Mouse (Mus musculus) MEL (cell line): ENCODE data around the gene Rnf217. TPM values are rescaled to one million over a fixed set of nuclear protein-coding genes. Genes with fewer than 3 reads are reported as not detected.

Source experiments
- DNase-seq: peaks from one replicate; pipeline ENCODE4 v3.0.0; 2011; ENCODE audit warnings: low read depth, low spot score
- H3K27ac ChIP-seq: 2 replicates; pipeline ENCODE4 v1.5.1; 2012; ENCODE audit warnings: low read depth, mild to moderate bottlenecking, control low read depth, low read length, moderate library complexity; ENCODE audit not compliant: control insufficient read depth
- H3K27me3 ChIP-seq, 2 experiments: fragments of 150-350 bp in 1 of 2; sonication (generic) in 1 of 2; 2 replicates each; pipeline ENCODE4 v1.6.1; 2012; ENCODE audit warnings: low read length in 2 of 2, mild to moderate bottlenecking in 2 of 2, improper control_type of control experiment in 1 of 2, moderate library complexity in 1 of 2; ENCODE audit not compliant: insufficient read depth in 2 of 2, control insufficient read depth in 1 of 2
- H3K36me3 ChIP-seq, 2 experiments: 2 replicates each; pipeline ENCODE4 v1.6.1; 2012 to 2014; ENCODE audit warnings: low read length in 2 of 2, improper control_type of control experiment in 1 of 2, inconsistent platforms in 1 of 2, mild to moderate bottlenecking in 1 of 2; ENCODE audit not compliant: insufficient read depth in 2 of 2, control insufficient read depth in 1 of 2
- H3K4me1 ChIP-seq, 2 experiments: fragments of 150-350 bp in 1 of 2; sonication (generic) in 1 of 2; 2 replicates each; pipeline ENCODE4 v1.6.1; 2012; ENCODE audit warnings: low read length in 2 of 2, improper control_type of control experiment in 1 of 2, mild to moderate bottlenecking in 1 of 2; ENCODE audit not compliant: insufficient read depth in 2 of 2, control insufficient read depth in 1 of 2
- H3K4me3 ChIP-seq, 2 experiments: fragments of 150-350 bp in 1 of 2; sonication (generic) in 1 of 2; 2 replicates each; pipeline ENCODE4 v1.5.1; 2012; ENCODE audit warnings: low read depth in 2 of 2, low read length in 2 of 2, mild to moderate bottlenecking in 2 of 2, moderate library complexity in 2 of 2, control low read depth in 1 of 2, improper control_type of control experiment in 1 of 2; ENCODE audit not compliant: control insufficient read depth in 1 of 2, insufficient read depth in 1 of 2
- H3K79me2 ChIP-seq: 2 replicates; pipeline ENCODE4 v1.6.1; 2012; ENCODE audit warnings: mild to moderate bottlenecking, low read length, moderate library complexity; ENCODE audit not compliant: control insufficient read depth, poor library complexity, insufficient read depth
- H3K9ac ChIP-seq: 2 replicates; pipeline ENCODE4 v1.6.1; 2012; ENCODE audit warnings: low read depth, mild to moderate bottlenecking, control low read depth, low read length, moderate library complexity; ENCODE audit not compliant: control insufficient read depth, poor library complexity, severe bottlenecking
- H3K9me3 ChIP-seq: fragments of 150-350 bp; sonication (generic); replicated peaks from 2 replicates; pipeline ENCODE4 v1.6.1; 2012; ENCODE audit warnings: mild to moderate bottlenecking, low read length, improper control_type of control experiment, moderate library complexity; ENCODE audit not compliant: insufficient read depth
- CTCF ChIP-seq, 3 experiments: IDR thresholded peaks in 2 of 3; conservative IDR thresholded peaks in 1 of 3; 2 replicates each; pipeline ENCODE4 v1.5.1; 2011 to 2012; ENCODE audit warnings: low read length in 3 of 3, low read depth in 2 of 3, mild to moderate bottlenecking in 2 of 3, improper control_type of control experiment in 1 of 3, inconsistent platforms in 1 of 3, mixed read lengths in 1 of 3, moderate library complexity in 1 of 3; ENCODE audit not compliant: control insufficient read depth in 1 of 3, insufficient read depth in 1 of 3, poor library complexity in 1 of 3, severe bottlenecking in 1 of 3
- E2F4 ChIP-seq: IDR thresholded peaks from 2 replicates; pipeline ENCODE4 v1.6.1; 2011; ENCODE audit warnings: low read depth, low read length, improper control_type of control experiment, borderline replicate concordance
- GATA1 ChIP-seq: IDR thresholded peaks from 2 replicates; pipeline ENCODE4 v1.6.1; 2011; ENCODE audit warnings: low read depth, low read length, improper control_type of control experiment
- JUND ChIP-seq: IDR thresholded peaks from 2 replicates; pipeline ENCODE4 v1.6.1; 2011; ENCODE audit warnings: low read depth, mild to moderate bottlenecking, improper control_type of control experiment, low read length
- KAT2A ChIP-seq: conservative IDR thresholded peaks from 2 replicates; pipeline ENCODE4 v1.6.1; 2012; ENCODE audit warnings: low read depth, low read length, improper control_type of control experiment, inconsistent platforms
- MAZ ChIP-seq: IDR thresholded peaks from 2 replicates; pipeline ENCODE4 v1.6.1; 2012; ENCODE audit warnings: low read depth, mild to moderate bottlenecking, inconsistent platforms, low read length, improper control_type of control experiment
- MYC ChIP-seq: IDR thresholded peaks from 2 replicates; pipeline ENCODE4 v1.6.1; 2011; ENCODE audit warnings: low read depth, mild to moderate bottlenecking, low read length, improper control_type of control experiment, moderate library complexity
- NELFE ChIP-seq: IDR thresholded peaks from 2 replicates; pipeline ENCODE4 v1.6.1; 2011; ENCODE audit warnings: low read depth, low read length, improper control_type of control experiment
- POLR2A ChIP-seq, 2 experiments: IDR thresholded peaks; 2 replicates each; pipeline ENCODE4 v1.6.1; 2011 to 2012; ENCODE audit warnings: low read length in 2 of 2, mild to moderate bottlenecking in 2 of 2, control low read depth in 1 of 2, improper control_type of control experiment in 1 of 2, low read depth in 1 of 2, moderate library complexity in 1 of 2; ENCODE audit not compliant: control insufficient read depth in 1 of 2, insufficient read depth in 1 of 2, poor library complexity in 1 of 2
- POLR2AphosphoS2 ChIP-seq: IDR thresholded peaks from 2 replicates; pipeline ENCODE4 v1.6.1; 2011; ENCODE audit warnings: low read length, improper control_type of control experiment
- TBP ChIP-seq: IDR thresholded peaks from 2 replicates; pipeline ENCODE4 v1.8.0; 2011; ENCODE audit warnings: low read depth, low read length, improper control_type of control experiment
- TCF12 ChIP-seq: IDR thresholded peaks from 2 replicates; pipeline ENCODE4 v1.6.1; 2014; ENCODE audit warnings: low read depth, mild to moderate bottlenecking, inconsistent platforms, low read length, improper control_type of control experiment, moderate library complexity
- USF1 ChIP-seq: IDR thresholded peaks from 2 replicates; pipeline ENCODE4 v1.6.1; 2014; ENCODE audit warnings: low read depth, mild to moderate bottlenecking, inconsistent platforms, low read length, improper control_type of control experiment, moderate library complexity
- USF2 ChIP-seq, 2 experiments: IDR thresholded peaks; 2 replicates each; pipeline ENCODE4 v1.6.1; 2011 to 2012; ENCODE audit warnings: improper control_type of control experiment in 2 of 2, low read length in 2 of 2, borderline replicate concordance in 1 of 2, inconsistent platforms in 1 of 2, low read depth in 1 of 2, mild to moderate bottlenecking in 1 of 2; ENCODE audit not compliant: insufficient read depth in 1 of 2
- ZKSCAN1 ChIP-seq: IDR thresholded peaks from 2 replicates; pipeline ENCODE4 v1.6.1; 2012; ENCODE audit warnings: low read depth, mild to moderate bottlenecking, inconsistent platforms, low read length, improper control_type of control experiment, moderate library complexity
- polyA plus RNA-seq, 2 experiments: library from polyadenylated mRNA; stranded (reverse) in 1 of 2; unstranded in 1 of 2; fragments of >175 nt in 1 of 2; fragments of >200 nt in 1 of 2; gene quantifications; 2 replicates each; pipeline versions ENCODE4 v1.2.1 to v1.2.4; 2012; ENCODE audit warnings: low replicate concordance in 2 of 2, low read depth in 1 of 2; ENCODE audit not compliant: insufficient read length in 2 of 2, insufficient read depth in 1 of 2, missing spikeins in 1 of 2
- total RNA-seq: library from RNA; depleted of rRNA; stranded (reverse); fragments of 300-350 nt; gene quantifications from 2 replicates; pipeline ENCODE4 v1.2.3, GENCODE M21; 2012

The Rnf217 gene
- total and polyA plus RNA-seq, 3 experiments, result not detected

DNA sequence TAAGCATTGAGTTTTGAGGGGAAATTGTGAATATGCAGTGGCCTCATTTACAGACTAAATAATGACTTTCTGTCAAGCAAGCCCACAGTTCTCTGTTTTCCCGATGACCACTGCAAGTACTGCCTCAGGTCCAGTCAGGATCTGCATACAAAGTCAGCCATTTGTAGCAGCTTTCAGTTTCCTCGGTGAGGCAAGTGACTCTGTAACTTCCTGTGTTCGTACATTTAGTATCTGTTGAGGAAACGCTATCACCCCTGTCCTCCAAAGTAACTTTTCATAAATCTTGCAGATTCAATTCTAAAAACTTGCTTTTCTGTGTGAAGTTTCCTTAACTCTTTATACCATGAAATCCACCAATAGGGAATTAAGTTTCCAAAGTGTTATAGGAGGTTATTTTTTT, 143.6 kb downstream of the Rnf217 start:
- DNase-seq, result no peak
- no peak overlapping the region for H3K4me3 ChIP-seq
- H3K9ac ChIP-seq, result no peak overlapping the region
- no peak for TF ChIP-seq GATA1
- no peak for TF ChIP-seq MYC
- TF ChIP-seq CTCF (IDR thresholded peaks at IDR 0.05 in 2 of 3, conservative IDR thresholded peaks at IDR 0.05 in 1 of 3; ENCODE audit: control insufficient read depth in 1 of 3, insufficient read depth in 1 of 3, low read depth in 2 of 3, low read length in 3 of 3, poor library complexity in 1 of 3, severe bottlenecking in 1 of 3), result no peak
- no peak for TF ChIP-seq ZKSCAN1
- H3K4me1 ChIP-seq, result no peaks in the 10 kb centered on the region
- H3K36me3 ChIP-seq, result no peaks in the 10 kb centered on the region
- H3K79me2 ChIP-seq, result no peaks in the 10 kb centered on the region
- no peaks in the 10 kb centered on the region for H3K27me3 ChIP-seq
- H3K27ac ChIP-seq, result no peak overlapping the region
- no peaks in the 10 kb centered on the region for H3K9me3 ChIP-seq

DNA sequence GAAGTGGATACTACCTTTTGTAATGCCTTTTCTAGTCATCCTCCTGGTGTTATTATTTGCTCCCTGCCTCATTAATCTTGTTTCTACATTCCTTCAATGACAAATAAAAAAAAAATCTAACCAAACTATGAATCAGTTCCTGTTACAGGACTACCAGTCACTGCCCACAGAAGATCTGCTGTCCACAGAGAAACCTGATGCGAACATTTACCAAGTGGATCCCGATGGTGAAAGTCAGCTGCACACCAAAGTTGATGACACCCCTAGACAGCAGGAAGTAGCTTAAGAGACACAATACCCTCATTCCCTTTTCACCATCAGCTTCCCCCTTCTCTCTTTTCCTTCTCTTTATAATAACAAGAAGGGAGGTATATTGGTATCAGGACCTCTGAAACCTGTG, 145.9 kb downstream of the Rnf217 start:
- TF ChIP-seq KAT2A (no peak), USF2 (IDR thresholded peaks at IDR 0.05; ENCODE audit: borderline replicate concordance in 1 of 2, insufficient read depth in 1 of 2, low read depth in 1 of 2, low read length in 2 of 2) (no peak), TCF12 (no peak), POLR2A (IDR thresholded peaks at IDR 0.05; ENCODE audit: control insufficient read depth in 1 of 2, insufficient read depth in 1 of 2, low read depth in 1 of 2, low read length in 2 of 2, poor library complexity in 1 of 2) (no peak)
- TF ChIP-seq, all 39 proteins: peak for 0
- H3K27ac ChIP-seq, result no peak overlapping the region
- H3K9me3 ChIP-seq, result no peaks in the 10 kb centered on the region
- H3K27me3 ChIP-seq, result no peaks in the 10 kb centered on the region
- no peaks in the 10 kb centered on the region for H3K36me3 ChIP-seq
- no peaks in the 10 kb centered on the region for H3K79me2 ChIP-seq
- DNase-seq, result no peak
- H3K4me3 ChIP-seq, result no peak overlapping the region
- no peak overlapping the region for H3K9ac ChIP-seq
- H3K4me1 ChIP-seq, result no peaks in the 10 kb centered on the region

DNA sequence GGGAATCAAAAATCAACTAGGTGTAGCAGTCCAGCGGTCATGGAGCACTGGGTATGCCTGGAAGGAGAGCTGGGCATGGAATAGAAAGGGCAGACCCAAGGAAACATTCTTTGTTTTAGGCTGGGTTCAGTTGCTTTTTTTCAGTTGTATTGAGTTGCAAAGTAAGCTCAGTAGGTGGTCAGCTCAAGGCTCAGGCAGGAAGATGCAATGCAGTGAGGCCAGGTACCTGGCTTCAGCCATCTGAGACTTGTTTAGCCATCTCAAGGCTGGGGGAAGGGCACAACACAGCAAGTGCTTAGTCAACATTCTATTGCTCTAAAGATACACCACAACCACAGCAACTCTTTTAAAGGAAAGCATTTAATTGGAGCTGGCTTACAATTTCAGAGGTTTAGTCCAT, 152.2 kb downstream of the Rnf217 start:
- DNase-seq, result no peak
- H3K9me3 ChIP-seq, result no peaks in the 10 kb centered on the region
- TF ChIP-seq E2F4, result no peak
- no peak for TF ChIP-seq MYC
- TF ChIP-seq MAZ, result no peak
- TF ChIP-seq TBP, result no peak
- TF ChIP-seq JUND, result no peak
- no peak for TF ChIP-seq USF1
- TF ChIP-seq POLR2AphosphoS2, result no peak
- no peak for TF ChIP-seq USF2 (IDR thresholded peaks at IDR 0.05; ENCODE audit: borderline replicate concordance in 1 of 2, insufficient read depth in 1 of 2, low read depth in 1 of 2, low read length in 2 of 2)
- TF ChIP-seq NELFE, result no peak
- no peak overlapping the region for H3K27ac ChIP-seq
- no peaks in the 10 kb centered on the region for H3K4me1 ChIP-seq
- no peaks in the 10 kb centered on the region for H3K36me3 ChIP-seq
- H3K79me2 ChIP-seq, result no peaks in the 10 kb centered on the region
- no peaks in the 10 kb centered on the region for H3K27me3 ChIP-seq
- H3K9ac ChIP-seq, result no peak overlapping the region
- no peak overlapping the region for H3K4me3 ChIP-seq
